In genomic region chr9:21751347-21751746, GRCm38 (mm10) we compare ENCODE assay signal across 8 mouse cellular contexts. TPM values are rescaled to one million over a fixed set of nuclear protein-coding genes. Genes with fewer than 3 reads are reported as not detected.
DNase-seq lines count a peak whose midpoint lies in the region; ATAC-seq and TF ChIP-seq lines count a peak whose summit lies in the region.
"Had no signal": no experiment of that assay in that cellular context is flagged by ENCODE, and none has a peak within 500 bp of the region (broad histone marks: within the 10 kb centered on the region; RNA-seq: fewer than 3 reads in every experiment).

No protein-coding gene starts in this region.

- ATAC-seq in heart, embryonic 13.5 days (ENCODE audit: extremely low read depth, insufficient number of reproducible peaks, low FRiP score, low TSS enrichment): no peak
- no peak for ATAC-seq in megakaryocyte-erythroid progenitor cell, adult 5-6 weeks (replicated peaks; ENCODE audit: low FRiP score, low TSS enrichment, poor library complexity, severe bottlenecking)
- no peak for ATAC-seq in midbrain, embryonic 16.5 days
- ATAC-seq: inflammation-experienced regulatory T-cells, adult 6 months had no signal

- H3K27ac ChIP-seq in layer of hippocampus, adult 2 months: no peak overlapping the region
- 0 out of 2 replicates have a peak overlapping the region, but pooled peaks have one; percentile 29 for H3K27ac ChIP-seq in heart, embryonic 13.5 days (replicated peaks)
- H3K27ac ChIP-seq in midbrain, embryonic 16.5 days (ENCODE audit: low read length): no peak overlapping the region

- WGBS in heart, embryonic 13.5 days: 57% methylated on average over 6 of the region's 6 CpGs
- 69% methylated on average over 6 of the region's 6 CpGs for WGBS in midbrain, embryonic 16.5 days

- H3K4me2 ChIP-seq in heart, embryonic 13.5 days: no peak overlapping the region
- no peak overlapping the region for H3K4me2 ChIP-seq in midbrain, embryonic 16.5 days (ENCODE audit: low read length)

- H3K4me3 ChIP-seq in layer of hippocampus, adult 2 months: no peak overlapping the region
- no peak overlapping the region for H3K4me3 ChIP-seq in heart, embryonic 13.5 days
- no peak overlapping the region for H3K4me3 ChIP-seq in midbrain, embryonic 16.5 days (ENCODE audit: low read depth, low read length)

- no peak for DNase-seq in layer of hippocampus, adult 2 months (ENCODE audit: low spot score in 2 of 2)
- DNase-seq in layer of hippocampus, adult 8-10 months (ENCODE audit: low spot score in 2 of 2): no peak
- peak; percentile 62 for DNase-seq in adrenal gland, postnatal 25 days
- DNase-seq in lung, postnatal 4 days: peak; percentile 70 to 78

- peaks cover 45% of the 10 kb centered on the region for H3K36me3 ChIP-seq in heart, embryonic 13.5 days
- peaks cover 7% of the 10 kb centered on the region; the same call in 1 of the 2 replicates for H3K36me3 ChIP-seq in midbrain, embryonic 16.5 days (ENCODE audit: control insufficient read depth, insufficient read depth, low read length)

- TF ChIP-seq CTCF in layer of hippocampus, adult 2 months (conservative IDR thresholded peaks at IDR 0.05): peak; percentile 55

- 0 out of 2 replicates have a peak overlapping the region, but pooled peaks have one; percentile 40 for H3K9ac ChIP-seq in heart, embryonic 13.5 days
- no peak overlapping the region for H3K9ac ChIP-seq in midbrain, embryonic 16.5 days (ENCODE audit: low read depth, low read length)

- peaks cover 73% of the 10 kb centered on the region for H3K4me1 ChIP-seq in heart, embryonic 13.5 days
- H3K4me1 ChIP-seq in midbrain, embryonic 16.5 days (ENCODE audit: control insufficient read depth, insufficient read depth, low read length): no peaks in the 10 kb centered on the region

- no peaks in the 10 kb centered on the region for H3K27me3 ChIP-seq in heart, embryonic 13.5 days (replicated peaks)
- no peaks in the 10 kb centered on the region for H3K27me3 ChIP-seq in midbrain, embryonic 16.5 days (ENCODE audit: control insufficient read depth, insufficient read depth, low read depth, low read length)

- H3K9me3 ChIP-seq in heart, embryonic 13.5 days: no peaks in the 10 kb centered on the region
- no peaks in the 10 kb centered on the region for H3K9me3 ChIP-seq in midbrain, embryonic 16.5 days (replicated peaks; ENCODE audit: control insufficient read depth, low read length, poor library complexity, severe bottlenecking)

RNA-seq across cellular contexts. Expression of gene Spc24, which starts 8.8 kb away (rescaled TPM):
- total RNA-seq in layer of hippocampus, adult 2 months (2021): 1 to 10 TPM; 2.2 to 2.9 TPM
- total RNA-seq in layer of hippocampus, adult 8-10 months (2022): 1 to 10 TPM in 2 of 4 experiments, under 1 TPM in 2; 0.45 to 4.3 (median 2.1) TPM
- total RNA-seq in adrenal gland, postnatal 25 days (2021): 4.7 and 5.6 TPM in 2 replicates
- polyA plus RNA-seq in heart, embryonic 13.5 days (2015; fragmentation: Nextera tagmentation; extraction: Ambion mirVana): 84.8 and 96.7 TPM in 2 replicates
- total RNA-seq in megakaryocyte-erythroid progenitor cell, adult 5-6 weeks (2014; fragmentation: Nextera tagmentation): 49.0 and 79.0 TPM in 2 replicates
- total RNA-seq in megakaryocyte-erythroid progenitor cell, adult 5-6 weeks (2017): 77.1 and 107 TPM in 2 replicates
- polyA plus RNA-seq in midbrain, embryonic 16.5 days (2015; fragmentation: Nextera tagmentation; extraction: Ambion mirVana): 10.4 and 11.8 TPM in 2 replicates

RNA-seq across cellular contexts. Expression of gene Ldlr, which starts 28.1 kb away (rescaled TPM):
- total RNA-seq in layer of hippocampus, adult 2 months (2021): 10 to 100 TPM; 12.0 to 16.2 TPM
- total RNA-seq in layer of hippocampus, adult 8-10 months (2022): 10 to 100 TPM; 16.7 to 38.7 (median 26.4) TPM
- total RNA-seq in adrenal gland, postnatal 25 days (2021): 126 and 145 TPM in 2 replicates
- 18.9 and 20.4 TPM in 2 replicates for polyA plus RNA-seq in heart, embryonic 13.5 days (2015; fragmentation: Nextera tagmentation; extraction: Ambion mirVana)
- 8.4 and 14.8 TPM in 2 replicates for total RNA-seq in megakaryocyte-erythroid progenitor cell, adult 5-6 weeks (2014; fragmentation: Nextera tagmentation)
- 11.5 and 13.9 TPM in 2 replicates for total RNA-seq in megakaryocyte-erythroid progenitor cell, adult 5-6 weeks (2017)
- 16.0 and 17.2 TPM in 2 replicates for polyA plus RNA-seq in midbrain, embryonic 16.5 days (2015; fragmentation: Nextera tagmentation; extraction: Ambion mirVana)

RNA-seq across cellular contexts. Expression of gene Kank2, which starts 47.2 kb away (rescaled TPM):
- total RNA-seq in layer of hippocampus, adult 2 months (2021): 1 to 10 TPM; 7.0 to 8.4 TPM
- total RNA-seq in layer of hippocampus, adult 8-10 months (2022): 10 to 100 TPM in 2 of 4 experiments, 1 to 10 TPM in 2; 7.2 to 10.1 (median 9.3) TPM
- total RNA-seq in adrenal gland, postnatal 25 days (2021): 37.3 and 46.2 TPM in 2 replicates
- 16.0 and 16.9 TPM in 2 replicates for polyA plus RNA-seq in heart, embryonic 13.5 days (2015; fragmentation: Nextera tagmentation; extraction: Ambion mirVana)
- total RNA-seq in megakaryocyte-erythroid progenitor cell, adult 5-6 weeks (2014; fragmentation: Nextera tagmentation): 0.61 TPM in 1 of 2 replicates, not detected in the other
- total RNA-seq in megakaryocyte-erythroid progenitor cell, adult 5-6 weeks (2017): 0.23 TPM in 1 of 2 replicates, not detected in the other
- polyA plus RNA-seq in midbrain, embryonic 16.5 days (2015; fragmentation: Nextera tagmentation; extraction: Ambion mirVana): 3.1 and 3.5 TPM in 2 replicates
- polyA plus RNA-seq: inflammation-experienced regulatory T-cells, adult 6 months had no signal

Comparison
In these comparisons a context has a peak if more than half of its experiments do, and no peak if none do; other contexts are left out.
1. DNase-seq: peak in adrenal gland, postnatal 25 days (single experiment) and lung, postnatal 4 days (2 of 2); none in layer of hippocampus, adult 2 months (0 of 2) and layer of hippocampus, adult 8-10 months (0 of 2).
2. RNA of gene Kank2, which starts 47.2 kb away (total RNA-seq): 37.3 to 46.2 TPM in adrenal gland, postnatal 25 days, 7.2 to 10.1 TPM in layer of hippocampus, adult 8-10 months and 7.0 to 8.4 TPM in layer of hippocampus, adult 2 months; 0.23 to 0.61 TPM in megakaryocyte-erythroid progenitor cell, adult 5-6 weeks; every median in the first group is over 4 times any median in the second.